Mouse (Mus musculus): ENCODE data around the gene Pip. TPM values are rescaled to one million over a fixed set of nuclear protein-coding genes. Genes with fewer than 3 reads are reported as not detected.

Gene Pip
- not detected in 3 replicates for total RNA-seq (2017)

- ATAC-seq (replicated peaks; ENCODE audit: insufficient number of reproducible peaks, low FRiP score, low TSS enrichment, poor library complexity, severe bottlenecking): no peak
Measured at GRCm38 (mm10) chr6:41847235-41847634, at the start of gene Pip. Pip (plus strand) TSS chr6:41847535.

DNA sequence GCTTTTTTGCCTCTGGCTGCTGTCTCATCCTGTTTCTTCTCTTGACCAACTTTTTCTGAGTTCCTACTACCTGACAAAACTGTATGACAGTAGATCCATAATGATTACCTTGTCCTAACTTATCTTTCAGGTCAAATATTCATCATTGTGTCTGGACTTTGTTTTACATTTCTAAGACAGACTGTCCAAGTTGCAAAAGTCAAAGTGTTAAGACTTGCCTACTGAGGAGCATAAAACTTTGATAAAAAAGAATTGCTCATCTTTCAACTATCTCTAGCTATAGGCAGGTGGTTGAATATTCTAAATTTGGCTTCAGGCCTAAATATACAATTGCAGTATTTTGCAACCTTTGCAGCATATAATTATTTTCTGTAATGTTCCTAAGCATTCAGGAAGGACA, 23.2 kb upstream of the Pip start:
- no peak for ATAC-seq (replicated peaks; ENCODE audit: insufficient number of reproducible peaks, low FRiP score, low TSS enrichment, poor library complexity, severe bottlenecking)

DNA sequence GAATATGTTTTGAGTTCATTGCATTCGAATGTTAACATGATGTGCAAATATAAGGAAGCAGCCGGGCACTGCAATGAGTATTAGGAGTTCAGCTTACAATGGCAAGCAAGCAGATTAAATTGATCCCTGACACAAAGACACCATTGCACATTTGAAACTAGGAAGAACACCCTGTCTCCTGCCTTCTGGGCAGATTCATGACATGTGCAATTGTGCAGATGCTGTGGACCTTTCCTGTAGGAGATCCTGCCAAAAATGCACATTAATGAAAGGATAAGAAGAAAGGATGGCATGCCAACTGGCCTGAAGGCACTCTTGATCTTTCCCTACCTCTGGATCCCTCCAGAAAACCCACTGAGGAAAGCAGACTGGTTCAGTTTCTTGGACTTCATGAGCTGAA, 17.8 kb upstream of the Pip start:
- no peak for ATAC-seq (replicated peaks; ENCODE audit: insufficient number of reproducible peaks, low FRiP score, low TSS enrichment, poor library complexity, severe bottlenecking)

DNA sequence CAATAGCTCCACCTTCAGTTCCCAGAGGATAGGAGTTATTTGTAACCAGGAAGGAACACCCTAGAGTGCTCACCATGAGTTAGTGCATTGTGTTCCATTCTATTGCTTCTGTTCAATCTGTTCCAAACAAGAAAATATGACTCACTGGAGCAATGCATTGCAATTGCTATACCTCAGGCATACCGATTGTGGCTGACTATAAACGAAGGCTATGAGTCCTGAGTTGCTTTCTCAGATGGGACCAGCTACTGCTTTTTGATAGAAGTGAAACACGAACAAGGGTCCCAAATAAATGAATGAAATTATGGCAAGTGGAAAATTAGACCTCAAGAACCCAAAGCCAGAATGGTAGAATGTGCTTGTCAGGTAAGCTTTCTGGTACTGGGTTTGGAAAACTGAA, 5.4 kb downstream of the Pip start, which contains the start of gene Sval2:
Gene Sval2 (plus strand): TSS at position 301 of the 400 bp plus-strand sequence.
- no peak for ATAC-seq (replicated peaks; ENCODE audit: insufficient number of reproducible peaks, low FRiP score, low TSS enrichment, poor library complexity, severe bottlenecking)

DNA sequence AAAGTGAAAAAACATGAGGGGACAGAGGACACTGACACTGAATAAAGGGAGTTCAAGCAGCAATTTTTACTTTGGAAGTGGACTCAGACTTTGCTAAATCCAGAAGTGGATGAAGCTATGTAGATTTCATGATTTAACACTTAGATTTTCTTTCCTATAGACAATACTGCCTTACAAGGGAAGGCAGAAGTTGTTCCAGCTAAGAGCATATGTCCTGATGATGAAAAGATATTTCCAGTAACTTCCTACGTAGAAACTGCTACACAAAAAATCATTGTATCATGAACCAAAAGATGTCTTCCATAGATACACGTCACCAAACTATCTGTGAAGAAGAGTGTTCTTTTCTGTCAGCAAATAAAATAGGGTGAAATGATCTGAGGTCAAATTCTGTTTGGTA, 16.7 kb downstream of the Pip start:
- ATAC-seq (replicated peaks; ENCODE audit: insufficient number of reproducible peaks, low FRiP score, low TSS enrichment, poor library complexity, severe bottlenecking): no peak

Other genes starting within 250 kb of the Pip start
- gene Ephb6, start 242.1 kb upstream of the Pip start, total RNA-seq (2017): 1.6 to 4.7 TPM (median 2.0 TPM) in 3 replicates
- gene Trpv6, start 211.1 kb upstream of the Pip start, total RNA-seq (2017): not detected in 3 replicates
- not detected in 3 replicates for gene Trpv5, start 166.8 kb upstream of the Pip start, total RNA-seq (2017)
- gene Llcfc1, start 163.1 kb upstream of the Pip start, total RNA-seq (2017): not detected in 3 replicates
- 0.39 TPM in 1 of 3 replicates, not detected in the others for gene Kel, start 143.2 kb upstream of the Pip start, total RNA-seq (2017)
- gene Olfr459, start 72.4 kb upstream of the Pip start, total RNA-seq (2017): not detected in 3 replicates
- gene Sval2, start 5.5 kb downstream of the Pip start, total RNA-seq (2017): not detected in 3 replicates
- not detected in 3 replicates for gene Sval1, start 104.1 kb downstream of the Pip start, total RNA-seq (2017)
- gene Sval3, start 120.6 kb downstream of the Pip start, total RNA-seq (2017): not detected in 3 replicates
- gene Sva, start 190.9 kb downstream of the Pip start, total RNA-seq (2017): not detected in 3 replicates

All from monocyte, adult 5-6 weeks (primary cell).